ENCODE assay signal across 8 mouse cellular contexts in genomic region chr7:66955978-66956377, GRCm38 (mm10).
A peak's percentile ranks its signal among the peaks of the same experiment; 100 is the strongest.
DNase-seq lines count a peak whose midpoint lies in the region; ATAC-seq and TF ChIP-seq lines count a peak whose summit lies in the region.

No protein-coding gene starts in this region.

- H3K4me3 ChIP-seq in layer of hippocampus, adult 2 months = no peak overlapping the region
- no peak overlapping the region for H3K4me3 ChIP-seq in heart, embryonic 12.5 days
- H3K4me3 ChIP-seq in stomach, embryonic 16.5 days (replicated peaks; ENCODE audit: low read length) = no peak overlapping the region

- peaks cover 41% of the 10 kb centered on the region for H3K4me1 ChIP-seq in heart, embryonic 12.5 days (replicated peaks)
- H3K4me1 ChIP-seq in stomach, embryonic 16.5 days (ENCODE audit: control insufficient read depth, insufficient read depth, low read length) = peaks cover 22% of the 10 kb centered on the region

- no peak for TF ChIP-seq CTCF in layer of hippocampus, adult 2 months (conservative IDR thresholded peaks at IDR 0.05)

- ATAC-seq in heart, embryonic 12.5 days (ENCODE audit: insufficient number of reproducible peaks, low FRiP score) = peak; percentile 75
- peak; percentile 65 for ATAC-seq in stomach, embryonic 16.5 days (ENCODE audit: insufficient read depth, low FRiP score)
- no peak for ATAC-seq in CD4-positive, CD25-positive, alpha-beta regulatory T cell, adult 4 months
- ATAC-seq in granulocyte monocyte progenitor cell, adult 5-6 weeks (replicated peaks; ENCODE audit: poor library complexity, severe bottlenecking) = no peak

- no peaks in the 10 kb centered on the region for H3K9me3 ChIP-seq in heart, embryonic 12.5 days (replicated peaks)
- H3K9me3 ChIP-seq in stomach, embryonic 16.5 days (replicated peaks; ENCODE audit: control insufficient read depth, low read length) = no peaks in the 10 kb centered on the region

- no peak overlapping the region for H3K4me2 ChIP-seq in heart, embryonic 12.5 days
- no peak overlapping the region for H3K4me2 ChIP-seq in stomach, embryonic 16.5 days (ENCODE audit: low read depth, low read length)

- no peaks in the 10 kb centered on the region for H3K36me3 ChIP-seq in heart, embryonic 12.5 days
- no peaks in the 10 kb centered on the region for H3K36me3 ChIP-seq in stomach, embryonic 16.5 days (ENCODE audit: control insufficient read depth, insufficient read depth, low read length)

- H3K9ac ChIP-seq in heart, embryonic 12.5 days = no peak overlapping the region
- no peak overlapping the region for H3K9ac ChIP-seq in stomach, embryonic 16.5 days (ENCODE audit: low read length)

- H3K27me3 ChIP-seq in heart, embryonic 12.5 days (replicated peaks) = no peaks in the 10 kb centered on the region
- H3K27me3 ChIP-seq in stomach, embryonic 16.5 days (ENCODE audit: control insufficient read depth, insufficient read depth, low read length) = no peaks in the 10 kb centered on the region

- H3K27ac ChIP-seq in layer of hippocampus, adult 2 months = 0 out of 2 replicates have a peak overlapping the region, but pooled peaks have one; percentile 20
- peak overlapping the region; percentile 90 for H3K27ac ChIP-seq in heart, embryonic 12.5 days (ENCODE audit: poor library complexity, severe bottlenecking)
- peak overlapping the region; percentile 80 for H3K27ac ChIP-seq in stomach, embryonic 16.5 days (ENCODE audit: low read length)

- 29% methylated on average over 2 of the region's 2 CpGs for WGBS in heart, embryonic 12.5 days
- 43% methylated on average over 2 of the region's 2 CpGs for WGBS in stomach, embryonic 16.5 days

- DNase-seq in layer of hippocampus, adult 2 months (ENCODE audit: low spot score in 2 of 2) = no peak
- DNase-seq in layer of hippocampus, adult 18-20 months (ENCODE audit: low spot score in 2 of 2) = no peak
- DNase-seq in embryo, embryonic 10.5 days (ENCODE audit: low spot score) = peak; percentile 42
- DNase-seq in kidney, postnatal 36 days = peak; percentile 39 to 56

Comparison
In these comparisons a context has a peak if more than half of its experiments do, and no peak if none do; other contexts are left out.
1. DNase-seq: peak in embryo, embryonic 10.5 days (single experiment) and kidney, postnatal 36 days (2 of 2); none in layer of hippocampus, adult 2 months (0 of 2) and layer of hippocampus, adult 18-20 months (0 of 2).
2. H3K27ac ChIP-seq: peak in every context shown above with its lines; median percentile 90 in heart, embryonic 12.5 days; 80 in stomach, embryonic 16.5 days; 20 in layer of hippocampus, adult 2 months.
3. ATAC-seq: peak in heart, embryonic 12.5 days (single experiment) and stomach, embryonic 16.5 days (single experiment); none in CD4-positive, CD25-positive, alpha-beta regulatory T cell, adult 4 months (single experiment) and granulocyte monocyte progenitor cell, adult 5-6 weeks (single experiment).